11 mouse cellular contexts compared by ENCODE assay signal in genomic region chr4:137892713-137893242, GRCm38 (mm10). TPM values are rescaled to one million over a fixed set of nuclear protein-coding genes. Genes with fewer than 3 reads are reported as not detected.
DNase-seq lines count a peak whose midpoint lies in the region; ATAC-seq lines count a peak whose summit lies in the region.
"Had no signal": no experiment of that assay in that cellular context is flagged by ENCODE, and none has a peak within 500 bp of the region (broad histone marks: within the 10 kb centered on the region; RNA-seq: fewer than 3 reads in every experiment).

No protein-coding gene starts in this region.

- no peak overlapping the region for H3K4me3 ChIP-seq in hindbrain, embryonic 11.5 days (ENCODE audit: low read depth, low read length)
- no peak overlapping the region for H3K4me3 ChIP-seq in midbrain, embryonic 15.5 days
- H3K4me3 ChIP-seq: lung, embryonic 15.5 days had no signal

- H3K4me1 ChIP-seq in hindbrain, embryonic 11.5 days (replicated peaks; ENCODE audit: control insufficient read depth, insufficient read depth, low read length) = peaks cover 29% of the 10 kb centered on the region
- peaks cover 54% of the 10 kb centered on the region for H3K4me1 ChIP-seq in midbrain, embryonic 15.5 days

- DNase-seq in frontal cortex, adult 2 months (ENCODE audit: extremely low spot score in 1 of 2, low spot score in 1 of 2) = no peak
- peak; percentile 88 for DNase-seq in embryo, embryonic 11 days
- peak; percentile 77 for DNase-seq in hindbrain, embryonic 11.5 days (ENCODE audit: low spot score)
- no peak for DNase-seq in thymus, postnatal 14 days
- no peak for DNase-seq in cerebellum, adult 9-10 months
- DNase-seq in spleen, postnatal 14 days (ENCODE audit: low spot score in 2 of 2) = no peak
- DNase-seq: cerebellum, adult 18-20 months had no signal

- H3K27ac ChIP-seq in hindbrain, embryonic 11.5 days (ENCODE audit: low read depth, low read length) = peak overlapping the region; percentile 17; the same call in 1 of the 2 replicates
- peak overlapping the region; percentile 86 for H3K27ac ChIP-seq in midbrain, embryonic 15.5 days
- H3K27ac ChIP-seq: lung, embryonic 15.5 days had no signal

- peak; percentile 21; the same call in 1 of the 2 replicates for ATAC-seq in frontal cortex, adult (ENCODE audit: low TSS enrichment)
- ATAC-seq in hindbrain, embryonic 11.5 days (ENCODE audit: low FRiP score) = peak; percentile 68
- peak; percentile 83 for ATAC-seq in midbrain, embryonic 15.5 days (replicated peaks)
- ATAC-seq: Patski had no signal

- WGBS in hindbrain, embryonic 11.5 days = 9% methylated on average over 11 of the region's 11 CpGs
- WGBS in midbrain, embryonic 15.5 days = 7% methylated on average over 11 of the region's 11 CpGs

- H3K9ac ChIP-seq in hindbrain, embryonic 11.5 days (ENCODE audit: low read depth, low read length) = no peak overlapping the region; the same call in 1 of the 2 replicates
- peak overlapping the region; percentile 6; the same call in 1 of the 2 replicates for H3K9ac ChIP-seq in midbrain, embryonic 15.5 days
- H3K9ac ChIP-seq: lung, embryonic 15.5 days had no signal

- no peaks in the 10 kb centered on the region for H3K9me3 ChIP-seq in hindbrain, embryonic 11.5 days (ENCODE audit: control insufficient read depth, low read length)
- no peaks in the 10 kb centered on the region for H3K9me3 ChIP-seq in midbrain, embryonic 15.5 days
- H3K9me3 ChIP-seq: lung, embryonic 15.5 days had no signal

- no peaks in the 10 kb centered on the region for H3K36me3 ChIP-seq in hindbrain, embryonic 11.5 days (ENCODE audit: control insufficient read depth, insufficient read depth, low read length)
- H3K36me3 ChIP-seq in midbrain, embryonic 15.5 days (replicated peaks) = no peaks in the 10 kb centered on the region
- H3K36me3 ChIP-seq: lung, embryonic 15.5 days had no signal

- H3K27me3 ChIP-seq in hindbrain, embryonic 11.5 days (ENCODE audit: control insufficient read depth, insufficient read depth, low read length) = no peaks in the 10 kb centered on the region
- no peaks in the 10 kb centered on the region for H3K27me3 ChIP-seq in midbrain, embryonic 15.5 days (replicated peaks)
- H3K27me3 ChIP-seq: lung, embryonic 15.5 days; Patski had no signal

- 0 out of 2 replicates have a peak overlapping the region, but pooled peaks have one; percentile 1 for H3K4me2 ChIP-seq in hindbrain, embryonic 11.5 days (replicated peaks; ENCODE audit: low read depth, low read length)
- H3K4me2 ChIP-seq in midbrain, embryonic 15.5 days = peak overlapping the region; percentile 36
- H3K4me2 ChIP-seq: lung, embryonic 15.5 days had no signal

RNA-seq across cellular contexts. Expression of gene Ece1, which starts 30.7 kb away (rescaled TPM):
- polyA plus RNA-seq in frontal cortex, adult 2 months (2012; rRNA removed) = 24.6 and 29.5 TPM in 2 replicates
- polyA plus RNA-seq in hindbrain, embryonic 11.5 days (2014; fragmentation: Nextera tagmentation; extraction: Ambion mirVana) = 25.1 and 29.2 TPM in 2 replicates
- polyA plus RNA-seq in midbrain, embryonic 15.5 days (2015; fragmentation: Nextera tagmentation; extraction: Ambion mirVana) = 20.7 and 23.1 TPM in 2 replicates

Comparison
In these comparisons a context has a peak if more than half of its experiments do, and no peak if none do; other contexts are left out.
1. ATAC-seq: peak in every context shown above with its lines; median percentile 83 in midbrain, embryonic 15.5 days; 68 in hindbrain, embryonic 11.5 days; 21 in frontal cortex, adult.
2. DNase-seq: peak in embryo, embryonic 11 days (single experiment) and hindbrain, embryonic 11.5 days (single experiment); none in frontal cortex, adult 2 months (0 of 2), thymus, postnatal 14 days (single experiment), cerebellum, adult 9-10 months (single experiment) and spleen, postnatal 14 days (0 of 2).